Mouse (Mus musculus) liver, postnatal 0 days (tissue): ENCODE measurements around the gene Slc19a3. TPM values are rescaled to one million over a fixed set of nuclear protein-coding genes. Genes with fewer than 3 reads are reported as not detected.

Experiments
- ATAC-seq: fragments of 200-750 bp; cut with Nextera tagmentation; 2 replicates; pipeline ENCODE4 v1.8.0; 2017; ENCODE audit warnings: mild to moderate bottlenecking, moderate library complexity
- DNase-seq: peaks from one replicate; pipeline ENCODE4 v3.0.0-alpha.2; 2016
- H3K27ac ChIP-seq: fragments of 300-500 bp; sonication (generic); 2 replicates; pipeline ENCODE4 v1.5.1; 2014; ENCODE audit warnings: antibody characterized with exemption, moderate library complexity, mild to moderate bottlenecking, low read depth
- H3K27me3 ChIP-seq: fragments of 300-500 bp; sonication (generic); 2 replicates; pipeline ENCODE4 v1.6.1; 2014; ENCODE audit warnings: low read length, control low read depth, mixed read lengths; ENCODE audit not compliant: insufficient read depth
- H3K36me3 ChIP-seq: fragments of 300-500 bp; sonication (generic); replicated peaks from 2 replicates; pipeline ENCODE4 v1.6.1; 2014; ENCODE audit warnings: mild to moderate bottlenecking, control low read depth, low read length, moderate library complexity, mixed read lengths; ENCODE audit not compliant: insufficient read depth
- H3K4me1 ChIP-seq: fragments of 300-500 bp; sonication (generic); 2 replicates; pipeline ENCODE4 v1.6.1; 2014; ENCODE audit warnings: antibody characterized with exemption, mild to moderate bottlenecking, control low read depth; ENCODE audit not compliant: insufficient read depth
- H3K4me2 ChIP-seq: fragments of 300-500 bp; sonication (generic); 2 replicates; pipeline ENCODE4 v1.6.1; 2014; ENCODE audit warnings: low read depth, mild to moderate bottlenecking, low read length, moderate library complexity, mixed read lengths
- H3K4me3 ChIP-seq: fragments of 300-500 bp; sonication (generic); 2 replicates; pipeline ENCODE4 v1.5.1; 2014; ENCODE audit warnings: low read depth, low read length
- H3K9ac ChIP-seq: fragments of 300-500 bp; sonication (generic); replicated peaks from 2 replicates; pipeline ENCODE4 v1.6.1; 2014; ENCODE audit warnings: mild to moderate bottlenecking, moderate library complexity
- H3K9me3 ChIP-seq: fragments of 300-500 bp; sonication (generic); 2 replicates; pipeline ENCODE4 v1.6.1; 2016; ENCODE audit warnings: mild to moderate bottlenecking, control low read depth, low read length, mixed read lengths
- CTCF ChIP-seq: sonication (generic); IDR thresholded peaks from 2 replicates; pipeline ENCODE4 v1.5.1; 2016; ENCODE audit warnings: antibody characterized with exemption, low read depth
- EP300 ChIP-seq: IDR thresholded peaks from 2 replicates; pipeline ENCODE4 v1.6.1; 2016; ENCODE audit warnings: antibody characterized with exemption, low read depth, mild to moderate bottlenecking
- WGBS: fragments of 180-500 bp; shearing (Covaris S2); extraction: QIAGEN DNeasy Blood & Tissue Kit; methylation state at CpG from one replicate; pipeline ENCODE4 v1.1.7; 2014; ENCODE audit not compliant: insufficient replicate concordance; 5-methylcytosine and 5-hydroxymethylcytosine counted together
- polyA plus RNA-seq: library from polyadenylated mRNA; unstranded; fragments of >200 nt; fragmentation: Nextera tagmentation; extraction: Ambion mirVana; gene quantifications from 2 replicates; pipeline ENCODE4 v1.2.1, GENCODE M21; 2015

Slc19a3 gene
- polyA plus RNA-seq, result not detected in 2 replicates

DNA sequence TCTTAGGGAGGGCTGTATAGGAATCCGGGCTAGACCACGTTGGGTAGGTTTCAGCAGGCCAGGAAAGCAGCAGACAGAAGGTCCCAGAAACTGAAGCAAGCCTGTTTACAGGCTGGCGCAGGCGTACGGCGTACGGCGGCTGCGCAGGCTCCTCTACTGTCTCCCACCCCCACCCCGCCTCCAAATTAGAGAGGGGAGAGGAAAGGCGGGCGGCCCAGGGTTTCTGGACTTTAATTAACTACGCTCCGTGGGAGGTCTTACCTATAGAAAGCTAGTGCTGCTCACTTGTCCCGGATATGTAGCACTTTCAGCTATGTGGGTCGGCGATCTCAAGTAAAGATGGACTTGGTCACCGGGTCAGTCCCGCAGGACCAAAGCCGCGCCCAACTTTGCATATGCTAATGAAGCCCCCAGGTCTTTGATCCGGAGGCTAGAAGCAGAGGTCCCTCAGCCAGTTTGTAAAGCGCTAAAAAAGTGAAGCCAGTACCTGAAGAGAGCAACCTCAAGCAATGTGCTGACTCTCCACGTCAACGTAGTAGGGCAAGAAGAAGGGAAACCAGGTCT lies at the start of gene Slc19a3:
Gene Slc19a3, minus strand, starts transcription at position 340 of the 564 bp plus-strand sequence.
- peak within 1 kb of the TSS; percentile 68 for H3K4me2 ChIP-seq
- H3K4me1 ChIP-seq, result 0 out of 2 replicates have a peak, but pooled peaks cover 2% of the 10 kb centered on the region
- TF ChIP-seq CTCF (no peak), EP300 (no peak)
- H3K4me3 ChIP-seq, result peak within 1 kb of the TSS; percentile 39
- no peaks in the 10 kb centered on the region for H3K9me3 ChIP-seq
- H3K36me3 ChIP-seq, result no peaks in the 10 kb centered on the region
- H3K27ac ChIP-seq, result no peak within 1 kb of the TSS
- WGBS, result 2% methylated on average over 25 of the region's 25 CpGs
- DNase-seq (peak; percentile 20), ATAC-seq (no peak; the same call in 1 of the 2 replicates)
- H3K9ac ChIP-seq, result peak within 1 kb of the TSS; percentile 36; the same call in 1 of the 2 replicates
- no peaks in the 10 kb centered on the region for H3K27me3 ChIP-seq

- Histone ChIP-seq H3K9ac (no peak overlapping the region), H3K4me1 (no peaks in the 10 kb centered on the region), H3K4me2 (no peak overlapping the region), H3K27ac (no peak overlapping the region), H3K27me3 (no peaks in the 10 kb centered on the region), H3K9me3 (no peaks in the 10 kb centered on the region), H3K36me3 (no peaks in the 10 kb centered on the region), H3K4me3 (no peak overlapping the region)
- DNase-seq, result no peak
- ATAC-seq, result no peak
- no peak for TF ChIP-seq EP300
- no peak for TF ChIP-seq CTCF
- WGBS, result 79% methylated on average over 2 of the region's 2 CpGs
These were observed 46.5 kb upstream of the Slc19a3 start for GRCm38 (mm10) chr1:83084790-83085189.

GRCm38 (mm10) chr1:83077016-83077415 lies 38.8 kb upstream of the Slc19a3 start:
- Histone ChIP-seq H3K9me3 (no peaks in the 10 kb centered on the region), H3K27me3 (no peaks in the 10 kb centered on the region), H3K36me3 (no peaks in the 10 kb centered on the region), H3K4me3 (no peak overlapping the region), H3K27ac (no peak overlapping the region), H3K4me1 (no peaks in the 10 kb centered on the region), H3K9ac (no peak overlapping the region), H3K4me2 (no peak overlapping the region)
- no peak for TF ChIP-seq EP300
- no peak for TF ChIP-seq CTCF
- WGBS, result 53% methylated on average over 6 of the region's 6 CpGs
- ATAC-seq (no peak), DNase-seq (no peak)

- 0 out of 2 replicates have a peak overlapping the region, but pooled peaks have one; percentile 17 for H3K4me3 ChIP-seq
- H3K4me2 ChIP-seq, result peak overlapping the region; percentile 47
- ATAC-seq (no peak), DNase-seq (peak; percentile 29)
- TF ChIP-seq CTCF (peak; percentile 83), EP300 (no peak)
- no peaks in the 10 kb centered on the region for H3K27me3 ChIP-seq
- no peak overlapping the region for H3K27ac ChIP-seq
- no peak overlapping the region for H3K9ac ChIP-seq
- H3K4me1 ChIP-seq, result no peaks in the 10 kb centered on the region
- H3K36me3 ChIP-seq, result no peaks in the 10 kb centered on the region
- WGBS, result 44% methylated on average over 11 of the region's 11 CpGs
- H3K9me3 ChIP-seq, result no peaks in the 10 kb centered on the region
These were observed 38.1 kb upstream of the Slc19a3 start for GRCm38 (mm10) chr1:83076190-83076917.

GRCm38 (mm10) chr1:83075526-83076189 lies 37.4 kb upstream of the Slc19a3 start:
- Histone ChIP-seq H3K9ac (no peak overlapping the region), H3K9me3 (no peaks in the 10 kb centered on the region), H3K27ac (no peak overlapping the region), H3K4me1 (no peaks in the 10 kb centered on the region), H3K36me3 (no peaks in the 10 kb centered on the region), H3K4me2 (peak overlapping the region; percentile 47), H3K27me3 (no peaks in the 10 kb centered on the region), H3K4me3 (0 out of 2 replicates have a peak overlapping the region, but pooled peaks have one; percentile 17)
- DNase-seq (no peak), ATAC-seq (no peak)
- TF ChIP-seq CTCF, result no peak
- no peak for TF ChIP-seq EP300
- 36% methylated on average over 15 of the region's 15 CpGs for WGBS

DNA sequence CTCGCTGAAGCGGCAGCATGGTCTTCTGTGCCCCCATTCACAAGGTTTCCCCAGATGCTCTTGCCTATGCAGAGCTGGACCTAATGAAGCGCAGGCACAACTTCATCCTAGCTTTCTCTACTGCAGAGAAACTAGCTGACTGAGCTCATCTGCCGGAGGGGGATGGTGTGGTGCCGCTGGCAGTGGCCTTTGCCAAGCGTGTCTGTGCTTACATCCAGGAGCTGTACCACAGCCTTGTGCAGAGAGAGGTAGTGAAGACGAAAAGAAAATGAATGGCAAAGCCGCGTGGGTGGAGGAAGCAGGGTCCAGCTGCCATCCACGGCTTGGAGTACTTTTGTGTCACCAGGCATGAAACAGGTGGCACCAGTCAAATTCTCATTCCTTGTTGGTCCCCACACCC lies 29.0 kb upstream of the Slc19a3 start:
- no peak for ATAC-seq
- H3K4me1 ChIP-seq, result no peaks in the 10 kb centered on the region
- no peaks in the 10 kb centered on the region for H3K9me3 ChIP-seq
- H3K27me3 ChIP-seq, result no peaks in the 10 kb centered on the region
- no peak for TF ChIP-seq CTCF
- TF ChIP-seq EP300, result no peak
- no peak overlapping the region for H3K27ac ChIP-seq
- no peak overlapping the region for H3K9ac ChIP-seq
- H3K4me2 ChIP-seq, result no peak overlapping the region
- H3K4me3 ChIP-seq, result no peak overlapping the region
- WGBS, result 81% methylated on average over 10 of the region's 10 CpGs
- H3K36me3 ChIP-seq, result no peaks in the 10 kb centered on the region
- no peak for DNase-seq
